Mouse (Mus musculus) adrenal gland, adult 18-20 months (tissue): ENCODE measurements around the gene Top2a. TPM values are rescaled to one million over a fixed set of nuclear protein-coding genes. Genes with fewer than 3 reads are reported as not detected.
"Not testable (repeated sequence)": the region's sequence is repeated elsewhere in the genome, so short reads cannot be mapped to it uniquely, and the experiment has no call there.

Experiments
- DNase-seq, 2 experiments: peaks; one replicate each; pipeline ENCODE4 v3.0.0; 2021 to 2022; ENCODE audit warnings: low spot score in 2 of 2
- total RNA-seq, 2 experiments: library from RNA; stranded (reverse); gene quantifications; 1 replicate in 1 of 2; 2 replicates in 1 of 2; pipeline ENCODE4 v1.2.3; 2021

The Top2a gene
- total RNA-seq, 2 experiments from 2014 or later = 3.2 to 4.3 TPM

GRCm38 (mm10) chr11:98988260-98988659 is 35.7 kb downstream of the Top2a start:
- not testable (repeated sequence) for DNase-seq

GRCm38 (mm10) chr11:98985542-98985941 is 38.4 kb downstream of the Top2a start:
- DNase-seq = no peak

GRCm38 (mm10) chr11:98983551-98983950 is 40.4 kb downstream of the Top2a start:
- no peak for DNase-seq

GRCm38 (mm10) chr11:98982773-98983133 is 41.2 kb downstream of the Top2a start, which contains the start of gene Gjd3:
Gene Gjd3, minus strand, starts transcription at chr11:98983016.
- no peak for DNase-seq

GRCm38 (mm10) chr11:98981997-98982772 is 41.8 kb downstream of the Top2a start:
- peak; percentile 51 to 55 for DNase-seq

GRCm38 (mm10) chr11:98981289-98981996 is 42.5 kb downstream of the Top2a start:
- DNase-seq = no peak

GRCm38 (mm10) chr11:98979356-98979755 is 44.6 kb downstream of the Top2a start:
- DNase-seq = no peak

- DNase-seq = no peak
These were observed 45.4 kb downstream of the Top2a start for GRCm38 (mm10) chr11:98978526-98979148.

GRCm38 (mm10) chr11:98974871-98975719 is 48.9 kb downstream of the Top2a start:
- DNase-seq = peak; percentile 80

GRCm38 (mm10) chr11:98974213-98974612 is 49.8 kb downstream of the Top2a start:
- peak in 1 of 2 experiments; percentile 17 for DNase-seq

- DNase-seq = peak; percentile 29 to 46
These were observed 50.4 kb downstream of the Top2a start for GRCm38 (mm10) chr11:98973584-98973983.

- DNase-seq = no peak
These were observed 51.1 kb downstream of the Top2a start for GRCm38 (mm10) chr11:98972801-98973360.

GRCm38 (mm10) chr11:98972215-98972614 is 51.8 kb downstream of the Top2a start:
- peak; percentile 89 to 93 for DNase-seq

- peak; percentile 47 to 63 for DNase-seq
These were observed 52.5 kb downstream of the Top2a start for GRCm38 (mm10) chr11:98971316-98972031.

GRCm38 (mm10) chr11:98970191-98970925 is 53.6 kb downstream of the Top2a start:
- no peak for DNase-seq

- peak in 1 of 2 experiments; percentile 26 for DNase-seq
These were observed 54.5 kb downstream of the Top2a start for GRCm38 (mm10) chr11:98969496-98969927.

- peak in 1 of 2 experiments; percentile 23 for DNase-seq
These were observed 55.1 kb downstream of the Top2a start for GRCm38 (mm10) chr11:98968716-98969495.

GRCm38 (mm10) chr11:98968079-98968478 is 55.9 kb downstream of the Top2a start:
- DNase-seq = peak in 1 of 2 experiments; percentile 22
